In genomic region chr7:128739116-128739461, GRCm38 (mm10) we compare ENCODE assay signal across 8 mouse cellular contexts. TPM values are rescaled to one million over a fixed set of nuclear protein-coding genes. Genes with fewer than 3 reads are reported as not detected.
A peak's percentile ranks its signal among the peaks of the same experiment; 100 is the strongest.
DNase-seq lines count a peak whose midpoint lies in the region; ATAC-seq and TF ChIP-seq lines count a peak whose summit lies in the region.

No protein-coding gene starts in this region.

- peak overlapping the region; percentile 91 for H3K9ac ChIP-seq in forebrain, embryonic 15.5 days (replicated peaks)
- H3K9ac ChIP-seq in liver, postnatal 0 days (replicated peaks) = peak overlapping the region; percentile 95

- peak overlapping the region; percentile 80 for H3K4me2 ChIP-seq in forebrain, embryonic 15.5 days (replicated peaks)
- H3K4me2 ChIP-seq in liver, postnatal 0 days (ENCODE audit: low read depth, low read length) = peak overlapping the region; percentile 89

- H3K36me3 ChIP-seq in forebrain, embryonic 15.5 days = 0 out of 2 replicates have a peak, but pooled peaks cover 3% of the 10 kb centered on the region
- H3K36me3 ChIP-seq in liver, postnatal 0 days (replicated peaks; ENCODE audit: insufficient read depth, low read length) = no peaks in the 10 kb centered on the region; the same call in 1 of the 2 replicates

- H3K27ac ChIP-seq in gastrocnemius, adult 2 months = peak overlapping the region; percentile 96
- H3K27ac ChIP-seq in forebrain, embryonic 15.5 days (replicated peaks) = no peak overlapping the region
- H3K27ac ChIP-seq in liver, postnatal 0 days (ENCODE audit: low read depth) = peak overlapping the region; percentile 96

- peaks cover 28% of the 10 kb centered on the region for H3K4me1 ChIP-seq in forebrain, embryonic 15.5 days
- peaks cover 31% of the 10 kb centered on the region for H3K4me1 ChIP-seq in liver, postnatal 0 days (ENCODE audit: insufficient read depth)

- H3K27me3 ChIP-seq in forebrain, embryonic 15.5 days = no peaks in the 10 kb centered on the region
- no peaks in the 10 kb centered on the region for H3K27me3 ChIP-seq in liver, postnatal 0 days (ENCODE audit: insufficient read depth, low read length)

- intact Hi-C loops in gastrocnemius, adult 2 months (cut with DNase I) = no loop called here

- 1% methylated on average over 15 of the region's 15 CpGs for WGBS in forebrain, embryonic 15.5 days
- 2% methylated on average over 15 of the region's 15 CpGs for WGBS in liver, postnatal 0 days (ENCODE audit: insufficient replicate concordance)

- no peak for TF ChIP-seq EP300 in liver, postnatal 0 days (IDR thresholded peaks at IDR 0.05; ENCODE audit: low read depth)

- DNase-seq in gastrocnemius, adult 2 months = no peak
- no peak for DNase-seq in gastrocnemius, postnatal 4 days (ENCODE audit: low spot score in 2 of 2)
- DNase-seq in liver, postnatal 0 days = no peak
- no peak for DNase-seq in ovary, adult 18-20 months (ENCODE audit: low spot score)
- no peak for DNase-seq in urinary bladder, postnatal 14 days (ENCODE audit: low spot score)
- no peak for DNase-seq in adrenal gland, adult 8-10 months

- H3K9me3 ChIP-seq in forebrain, embryonic 15.5 days = no peaks in the 10 kb centered on the region
- no peaks in the 10 kb centered on the region for H3K9me3 ChIP-seq in liver, postnatal 0 days (ENCODE audit: low read length)

- peak overlapping the region; percentile 99 for H3K4me3 ChIP-seq in gastrocnemius, adult 2 months
- H3K4me3 ChIP-seq in forebrain, embryonic 15.5 days = peak overlapping the region; percentile 83
- peak overlapping the region; percentile 97 for H3K4me3 ChIP-seq in liver, postnatal 0 days (ENCODE audit: low read depth, low read length)

- no peak for TF ChIP-seq CTCF in gastrocnemius, adult 2 months (IDR thresholded peaks at IDR 0.05)
- no peak for TF ChIP-seq CTCF in liver, postnatal 0 days (IDR thresholded peaks at IDR 0.05; ENCODE audit: low read depth)

- peak; percentile 21 for ATAC-seq in CD4-positive, CD25-positive, alpha-beta regulatory T cell, adult 4 months
- ATAC-seq in forebrain, embryonic 15.5 days (replicated peaks) = no peak
- no peak for ATAC-seq in liver, postnatal 0 days

RNA-seq across cellular contexts. Expression of gene Mcmbp, which starts 1.2 kb away (rescaled TPM):
- total RNA-seq in gastrocnemius, adult 2 months (2021) = 10 to 100 TPM; 17.1 to 19.4 TPM
- total RNA-seq in gastrocnemius, postnatal 4 days (2021) = 10 to 100 TPM; 36.2 to 38.6 TPM
- polyA plus RNA-seq in CD4-positive, CD25-positive, alpha-beta regulatory T cell, adult 4 months (2017; shearing (Covaris generic)) = 100 to 1,000 TPM in 1 of 2 experiments, 10 to 100 TPM in 1; 92.6 to 102 TPM
- polyA plus RNA-seq in forebrain, embryonic 15.5 days (2015; fragmentation: Nextera tagmentation; extraction: Ambion mirVana) = 61.0 and 61.5 TPM in 2 replicates
- polyA plus RNA-seq in liver, postnatal 0 days (2015; fragmentation: Nextera tagmentation; extraction: Ambion mirVana) = 19.5 and 19.9 TPM in 2 replicates
- 10 to 100 TPM; 29.2 to 37.8 (median 35.0) TPM for total RNA-seq in adrenal gland, adult 8-10 months (2022)

RNA-seq across cellular contexts. Expression of gene Sec23ip, which starts 5.7 kb away (rescaled TPM):
- total RNA-seq in gastrocnemius, adult 2 months (2021) = 10 to 100 TPM; 22.7 to 23.5 TPM
- 10 to 100 TPM; 33.1 to 37.2 TPM for total RNA-seq in gastrocnemius, postnatal 4 days (2021)
- polyA plus RNA-seq in CD4-positive, CD25-positive, alpha-beta regulatory T cell, adult 4 months (2017; shearing (Covaris generic)) = 10 to 100 TPM; 33.7 to 44.4 TPM
- 35.8 and 35.9 TPM in 2 replicates for polyA plus RNA-seq in forebrain, embryonic 15.5 days (2015; fragmentation: Nextera tagmentation; extraction: Ambion mirVana)
- polyA plus RNA-seq in liver, postnatal 0 days (2015; fragmentation: Nextera tagmentation; extraction: Ambion mirVana) = 10.2 and 11.3 TPM in 2 replicates
- 10 to 100 TPM; 40.6 to 62.4 (median 52.2) TPM for total RNA-seq in adrenal gland, adult 8-10 months (2022)
